Mouse (Mus musculus) embryonic fibroblast, embryonic 13.5 days (primary cell): ENCODE results near the gene Kcnip3.

Experiments used
- CTCF ChIP-seq: IDR thresholded peaks from 2 replicates; pipeline ENCODE4 v1.5.1; 2011; ENCODE audit warnings: mild to moderate bottlenecking, control low read depth, low read length, moderate library complexity, borderline replicate concordance; ENCODE audit not compliant: insufficient read depth
- POLR2A ChIP-seq: IDR thresholded peaks from 2 replicates; pipeline ENCODE4 v1.6.1; 2011; ENCODE audit warnings: low read depth, mild to moderate bottlenecking, control low read depth, low read length, moderate library complexity

DNA sequence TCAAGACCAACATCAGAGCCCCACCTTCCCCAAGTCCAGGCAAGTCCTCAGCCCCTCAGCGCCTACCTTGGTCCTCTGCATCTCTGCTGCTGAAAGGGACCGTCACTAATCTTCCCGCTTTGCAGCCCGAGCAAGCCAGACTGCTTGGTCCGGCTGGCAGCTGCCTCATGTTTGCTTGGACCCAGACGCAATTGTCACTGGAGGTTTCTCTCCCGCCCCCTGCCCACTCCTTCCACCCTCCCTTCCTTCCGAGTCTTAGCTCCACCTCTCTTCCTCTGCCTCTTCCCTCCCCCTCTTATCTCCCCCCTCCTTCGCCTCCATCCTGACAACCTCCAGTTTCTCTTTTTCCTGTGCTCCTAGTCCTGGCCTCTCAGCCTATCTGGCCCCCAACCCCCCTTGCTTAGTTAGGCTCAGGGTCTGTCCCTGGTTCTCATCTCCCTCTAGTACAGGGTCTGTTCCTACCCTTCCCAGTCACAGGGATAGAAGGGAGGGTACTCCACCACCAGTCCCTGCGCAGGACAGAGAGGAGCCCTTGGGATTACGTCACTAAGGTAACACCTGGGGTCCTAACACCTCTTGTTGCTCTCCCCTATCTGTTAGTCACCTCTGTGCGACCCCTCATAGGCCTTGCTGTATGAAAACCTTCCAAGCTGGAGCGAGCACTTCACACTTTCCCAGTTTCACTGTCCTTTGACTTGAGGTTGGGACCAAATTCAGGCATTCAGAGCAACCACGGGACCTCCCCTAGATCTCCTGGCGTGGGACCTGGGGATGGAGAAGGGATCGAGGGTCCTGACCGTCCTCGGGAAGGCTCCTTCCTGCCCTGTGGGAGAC, 505 bp downstream of the Kcnip3 start:
- TF ChIP-seq CTCF (no peak), POLR2A (no peak)
